Mouse (Mus musculus) heart, postnatal 0 days (tissue): Measurements from ENCODE around the gene Higd1b.

Experiments
- CTCF ChIP-seq: IDR thresholded peaks from 2 replicates; pipeline ENCODE4 v1.5.1; 2016; ENCODE audit warnings: antibody characterized with exemption, control low read depth, low read depth
- EP300 ChIP-seq: IDR thresholded peaks from 2 replicates; pipeline ENCODE4 v1.6.1; 2016; ENCODE audit warnings: antibody characterized with exemption, low read depth

DNA sequence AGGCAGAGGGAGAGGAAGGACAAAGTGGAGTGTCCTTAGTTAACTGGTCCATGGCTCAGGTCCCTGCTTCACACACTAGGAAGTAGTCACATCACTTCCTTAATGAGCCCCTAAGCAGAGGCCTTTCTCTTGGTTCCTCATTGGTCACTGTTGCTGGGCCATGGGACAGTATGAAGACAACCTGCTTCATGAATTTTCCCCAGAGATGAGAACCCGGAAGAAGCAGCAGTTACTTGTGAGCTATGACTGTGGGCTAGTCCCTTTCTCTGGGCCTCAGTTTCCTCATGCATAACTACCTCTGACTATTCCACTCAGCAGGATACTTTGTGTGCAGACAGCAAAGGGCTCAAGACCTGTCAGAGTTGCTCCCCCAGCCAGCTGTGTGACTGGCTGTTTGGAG, 1.7 kb downstream of the Higd1b start:
- TF ChIP-seq CTCF: no peak
- no peak for TF ChIP-seq EP300
